Mouse (Mus musculus): ENCODE measurements around the gene Bcl2l13. TPM values are rescaled to one million over a fixed set of nuclear protein-coding genes. Genes with fewer than 3 reads are reported as not detected.
"Not testable (repeated sequence)": the region's sequence is repeated elsewhere in the genome, so short reads cannot be mapped to it uniquely, and the experiment has no call there.

Gene Bcl2l13
- total RNA-seq, 2 experiments from 2014 or later = 44.1 to 46.3 TPM

GRCm38 (mm10) chr6:120898188-120898833 is 62.3 kb downstream of the Bcl2l13 start:
- DNase-seq (ENCODE audit: low spot score in 2 of 2) = peak in 1 of 2 experiments; percentile 56

GRCm38 (mm10) chr6:120901776-120902645 is 66.0 kb downstream of the Bcl2l13 start:
- DNase-seq (ENCODE audit: low spot score in 2 of 2) = no peak

- DNase-seq (ENCODE audit: low spot score in 2 of 2) = no peak
Observed at GRCm38 (mm10) chr6:120903450-120903912, 67.5 kb downstream of the Bcl2l13 start.

DNA sequence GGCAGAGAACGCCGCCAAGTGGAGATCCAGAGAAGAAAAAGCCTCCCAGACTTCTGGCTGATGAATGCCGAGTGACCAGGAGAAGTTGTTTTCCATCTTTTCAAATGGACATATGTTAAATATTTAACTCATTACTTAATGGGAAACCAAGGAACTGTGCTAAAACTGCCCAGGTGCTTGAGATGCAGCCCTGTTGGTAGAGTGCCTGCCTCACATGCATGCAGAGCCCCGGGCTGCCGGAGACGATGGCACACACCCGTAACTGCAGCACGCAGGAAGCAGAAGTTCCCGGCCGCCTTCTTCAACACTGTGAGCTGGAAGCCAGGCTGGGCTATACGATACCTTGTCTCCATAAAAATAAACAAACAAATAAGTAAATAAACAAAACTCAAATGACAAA is 67.9 kb downstream of the Bcl2l13 start:
- DNase-seq (ENCODE audit: low spot score in 2 of 2) = no peak

DNA sequence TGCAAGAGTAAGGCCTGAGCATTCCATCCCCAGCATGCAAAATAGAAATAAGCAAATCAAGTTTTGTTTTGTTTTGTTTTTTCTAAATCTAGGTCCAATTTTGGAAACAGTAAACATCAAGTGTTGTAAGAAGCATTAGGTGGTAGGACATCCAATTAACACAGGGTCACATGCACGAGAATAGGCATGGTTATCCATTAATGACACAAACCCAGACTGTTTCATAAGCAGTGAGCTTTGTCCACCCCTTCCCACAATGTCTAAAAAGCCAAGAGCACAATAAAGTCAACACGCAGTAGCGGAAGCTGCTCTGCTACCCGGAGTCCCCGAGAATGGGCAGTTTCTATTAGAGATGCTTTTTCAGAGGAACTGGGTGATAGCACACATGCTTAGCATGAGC is 69.1 kb downstream of the Bcl2l13 start:
- no peak for DNase-seq (ENCODE audit: low spot score in 2 of 2)

GRCm38 (mm10) chr6:120906521-120906920 is 70.5 kb downstream of the Bcl2l13 start:
- DNase-seq (ENCODE audit: low spot score in 2 of 2) = no peak

DNA sequence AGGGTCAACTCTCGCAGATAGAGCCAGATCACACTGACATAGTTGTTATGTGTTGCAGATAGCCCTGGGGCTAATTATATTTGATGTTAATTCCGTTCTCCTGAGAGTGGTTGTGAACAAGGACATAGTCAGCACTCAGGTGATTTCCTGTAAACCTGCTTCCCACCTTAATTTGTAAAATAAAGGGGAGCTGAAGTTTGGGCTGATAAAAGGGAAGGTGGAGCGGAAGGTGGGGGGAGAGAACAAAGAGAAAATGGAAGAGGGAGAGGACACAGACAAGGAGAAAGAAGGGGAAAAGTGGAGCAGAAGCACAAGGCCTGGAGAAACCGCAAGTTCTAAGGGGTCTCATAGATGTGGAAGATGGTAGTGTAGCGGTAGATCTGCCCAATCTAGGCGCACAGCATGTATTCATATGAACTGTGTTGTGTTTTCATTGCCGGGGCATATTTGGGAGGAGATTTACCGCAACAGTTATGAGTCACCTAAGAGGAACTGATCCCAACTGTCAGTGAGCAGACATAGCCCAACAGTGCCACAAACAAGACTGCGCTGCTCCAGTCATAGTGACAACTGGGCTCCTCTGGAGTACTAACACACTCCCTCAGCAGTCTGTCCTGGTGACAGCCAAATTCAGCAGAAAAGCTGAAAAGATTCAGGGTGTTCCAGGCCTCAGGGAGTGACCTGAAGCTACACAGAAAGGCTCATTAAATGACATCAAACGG is 72.0 kb downstream of the Bcl2l13 start:
- DNase-seq (ENCODE audit: low spot score in 2 of 2) = not testable (repeated sequence)

DNA sequence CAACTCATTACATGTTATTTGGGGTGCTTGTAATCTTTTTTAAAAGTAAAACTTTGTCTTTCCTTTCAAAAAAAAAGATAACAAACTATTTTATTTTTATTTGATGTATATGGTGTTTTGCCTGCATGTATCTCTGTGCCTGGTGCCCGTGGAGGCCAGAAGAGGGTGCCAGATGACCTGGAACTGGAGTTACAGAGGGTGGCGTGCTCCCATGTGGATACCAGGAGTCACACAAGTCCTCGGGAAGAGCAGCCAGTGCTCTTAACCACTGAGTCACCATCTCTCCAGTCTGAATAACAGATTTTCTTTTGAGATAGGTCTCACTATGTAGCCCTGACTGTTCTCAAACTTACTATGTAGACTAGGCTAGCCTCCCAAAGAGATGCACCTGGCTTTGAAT is 73.5 kb downstream of the Bcl2l13 start:
- DNase-seq (ENCODE audit: low spot score in 2 of 2) = no peak

DNA sequence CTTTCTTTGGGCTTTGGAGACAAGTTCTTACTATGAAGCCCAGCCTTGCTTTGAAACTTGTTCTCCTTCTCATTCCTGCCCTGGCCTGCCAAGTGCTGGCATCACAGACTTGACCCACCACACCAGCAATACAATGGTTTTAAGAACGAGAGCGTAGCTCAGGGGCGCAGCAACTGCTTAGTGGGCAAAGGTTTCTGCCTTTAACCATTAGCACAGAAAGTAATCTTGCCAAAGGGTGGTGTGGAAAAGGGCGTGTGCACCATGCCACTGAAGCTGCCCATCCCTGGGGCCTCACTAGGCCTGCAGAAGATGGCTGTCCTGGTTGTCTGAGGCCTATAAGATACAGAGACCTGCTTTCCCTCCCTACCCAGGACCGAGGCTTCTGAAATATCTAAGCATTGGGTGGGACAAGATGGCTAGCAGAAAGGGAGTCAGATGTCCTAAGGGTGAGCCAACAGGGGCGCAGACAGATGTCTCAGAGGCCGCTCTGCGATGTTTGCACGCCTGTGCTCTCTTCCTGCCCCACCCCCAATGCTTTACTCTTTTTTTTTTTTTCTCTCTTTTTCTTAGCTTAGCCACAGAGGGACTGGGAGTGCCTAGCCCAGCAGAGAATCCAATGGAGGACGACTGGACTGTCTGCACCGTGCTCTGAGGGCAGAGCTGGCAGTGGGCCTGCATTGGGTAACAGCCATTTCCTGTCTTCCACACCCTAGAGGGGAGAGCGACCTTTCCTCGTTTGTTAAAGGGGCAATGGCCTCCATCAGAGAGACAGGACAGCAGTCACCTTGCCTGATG is 75.4 kb downstream of the Bcl2l13 start:
- no peak for DNase-seq (ENCODE audit: low spot score in 2 of 2)

DNA sequence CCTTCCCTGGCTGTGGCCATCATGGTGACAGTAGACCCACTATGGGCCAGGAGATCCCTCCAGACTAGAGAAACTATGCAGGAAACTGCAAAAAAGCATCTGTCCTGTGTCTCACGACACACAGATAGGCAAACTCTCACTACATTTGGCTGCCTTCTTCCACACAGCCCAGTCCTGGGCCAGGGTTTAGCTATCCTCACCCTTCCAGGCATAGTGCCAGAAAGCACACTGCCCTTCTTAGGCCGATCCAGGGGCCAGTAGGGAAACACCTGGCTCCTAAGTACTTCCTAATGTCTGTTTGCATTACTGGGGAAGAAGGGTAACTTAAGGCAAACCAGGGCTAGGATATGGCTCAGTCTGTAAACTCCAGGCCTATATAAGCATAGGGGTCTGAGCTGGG is 76.9 kb downstream of the Bcl2l13 start:
- no peak for DNase-seq (ENCODE audit: low spot score in 2 of 2)

DNA sequence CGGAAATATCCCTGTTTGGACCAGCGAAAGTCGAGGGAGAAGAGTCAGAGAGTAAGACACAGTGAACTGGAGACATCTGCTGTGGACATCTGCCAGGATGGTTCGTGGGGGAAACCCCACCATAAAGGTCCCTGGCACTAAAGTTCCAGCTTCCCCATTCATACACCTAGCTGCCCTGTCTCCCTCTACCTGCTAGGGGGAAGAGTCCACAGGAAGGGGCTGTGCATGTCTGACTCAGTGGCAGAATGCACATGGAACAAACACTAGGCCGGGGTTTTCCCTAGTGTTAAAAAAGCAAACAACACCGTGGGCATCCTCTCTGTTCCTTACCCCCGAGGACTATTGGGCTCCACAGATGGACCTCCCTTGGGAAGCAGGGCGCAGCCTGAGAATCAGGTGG is 77.8 kb downstream of the Bcl2l13 start:
- no peak for DNase-seq (ENCODE audit: low spot score in 2 of 2)

- no peak for DNase-seq (ENCODE audit: low spot score in 2 of 2)
Observed at GRCm38 (mm10) chr6:120914533-120914910, 78.5 kb downstream of the Bcl2l13 start.

DNA sequence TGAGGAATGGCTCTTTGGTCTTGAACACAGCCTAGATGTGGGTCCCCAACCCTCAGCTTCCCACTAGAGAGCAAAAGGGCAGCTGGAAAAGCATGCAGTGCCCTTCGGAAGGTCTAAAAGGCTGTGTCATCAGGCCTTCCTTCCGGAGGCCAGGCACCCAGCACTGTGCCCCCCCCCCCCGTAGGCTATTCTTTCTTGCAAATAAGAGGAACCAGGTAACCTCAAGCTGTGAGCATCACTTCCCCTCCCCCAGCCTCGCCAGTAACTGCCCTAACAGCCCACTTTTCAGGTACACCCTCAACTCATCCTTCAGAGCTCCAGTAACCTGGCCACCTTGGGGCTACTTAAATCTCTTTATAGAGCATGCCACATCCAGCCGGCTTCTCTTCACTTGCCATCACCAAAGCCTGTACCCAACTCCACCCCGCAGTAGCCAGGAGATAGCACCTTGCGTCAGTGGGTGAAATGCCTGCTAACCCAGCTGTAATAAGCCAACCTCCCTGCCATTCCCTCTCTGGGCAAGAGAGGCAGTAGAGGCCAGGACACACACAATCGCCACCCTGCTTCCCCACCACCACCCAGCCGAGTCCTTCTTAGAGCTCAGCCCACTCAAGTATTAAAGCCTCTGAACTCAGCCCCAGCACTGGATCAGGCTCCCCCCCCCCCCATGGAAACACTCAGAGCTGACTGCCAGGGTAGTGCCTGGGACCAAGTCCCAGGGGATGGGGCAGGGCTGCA is 79.1 kb downstream of the Bcl2l13 start:
- DNase-seq (ENCODE audit: low spot score in 2 of 2) = no peak

GRCm38 (mm10) chr6:120915649-120915975 is 79.6 kb downstream of the Bcl2l13 start:
- DNase-seq (ENCODE audit: low spot score in 2 of 2) = no peak

GRCm38 (mm10) chr6:120916074-120916971 is 80.3 kb downstream of the Bcl2l13 start, which contains the start of gene Bid:
Bid (minus strand) TSS chr6:120916853.
- DNase-seq (ENCODE audit: low spot score in 2 of 2) = peak; percentile 64 to 72

DNA sequence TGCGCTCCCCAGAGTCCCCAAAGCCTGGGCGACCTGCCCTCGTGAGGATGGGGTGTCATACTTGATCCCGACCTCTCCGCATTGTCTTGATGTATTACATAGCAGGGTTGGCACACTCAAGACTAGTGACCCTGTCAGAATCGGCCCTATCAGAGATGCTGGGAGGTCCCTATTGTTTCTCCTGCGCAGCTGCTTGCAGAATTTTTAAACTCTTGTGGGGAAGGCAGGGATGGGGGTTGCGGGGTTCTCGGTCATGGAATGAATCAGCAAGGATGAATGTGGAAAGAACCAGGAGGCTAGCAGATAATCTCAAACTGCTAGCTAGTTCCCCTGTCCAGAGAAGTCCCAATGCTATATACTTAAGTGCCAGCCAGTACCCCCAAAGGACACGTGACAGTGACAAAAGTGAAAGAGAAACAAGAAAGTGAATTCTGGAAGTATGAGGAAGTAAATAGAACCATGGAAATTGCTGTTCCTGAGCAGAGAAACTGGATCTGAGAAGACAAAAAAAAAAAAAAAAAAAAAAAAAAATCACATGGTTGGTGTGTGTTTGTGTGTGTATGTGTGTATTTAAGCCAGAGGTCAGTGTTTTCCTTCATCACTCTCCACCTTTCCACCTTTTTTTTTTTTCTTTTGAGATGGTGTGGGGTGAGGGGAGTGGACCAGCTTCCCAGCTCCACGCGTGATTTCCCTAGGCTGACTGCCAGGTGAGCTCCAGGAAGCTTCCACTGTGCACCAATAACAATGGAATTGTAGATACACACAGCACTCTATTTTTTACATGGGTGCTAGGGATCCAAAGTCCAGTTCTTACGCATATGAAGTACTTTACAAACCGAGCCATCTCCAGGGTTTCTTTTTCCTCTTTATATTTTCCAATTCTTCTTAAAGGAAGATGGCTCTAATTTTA is 81.2 kb downstream of the Bcl2l13 start:
- DNase-seq (ENCODE audit: low spot score in 2 of 2) = not testable (repeated sequence)

GRCm38 (mm10) chr6:120917975-120918374 is 82.0 kb downstream of the Bcl2l13 start:
- DNase-seq (ENCODE audit: low spot score in 2 of 2) = peak in 1 of 2 experiments; percentile 33

DNA sequence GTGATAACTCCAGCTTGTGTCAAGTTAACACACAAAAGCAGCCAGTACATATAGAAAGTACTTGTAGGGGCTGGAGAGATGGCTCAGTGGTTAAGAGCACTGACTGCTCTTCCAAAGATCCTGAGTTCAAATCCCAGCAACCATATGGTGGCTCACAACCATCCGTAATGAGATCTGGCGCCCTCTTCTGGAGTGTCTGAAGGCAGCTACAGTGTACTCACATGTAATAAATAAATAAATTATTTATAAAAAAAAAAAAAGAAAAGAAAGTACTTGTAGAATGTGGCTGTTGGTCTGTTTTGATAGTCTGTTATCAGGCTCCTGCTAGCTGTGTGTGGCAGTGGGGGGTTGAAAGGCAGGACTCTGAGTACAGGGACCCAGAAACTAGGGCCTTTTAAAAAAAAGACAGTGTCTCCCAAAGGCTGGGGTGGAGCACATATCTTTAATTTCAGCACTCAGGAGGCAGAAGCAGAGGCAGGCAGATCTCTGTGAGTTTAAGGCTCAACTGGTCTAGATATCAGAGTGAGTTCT is 88.8 kb downstream of the Bcl2l13 start:
- DNase-seq (ENCODE audit: low spot score in 2 of 2) = not testable (repeated sequence)

Data from layer of hippocampus, adult 18-20 months (tissue).